Mouse (Mus musculus) CD4-positive helper T cell, adult 2 months (primary cell): ENCODE data around the gene Tvp23b.

Experiments used
- DNase-seq: peaks from one replicate; pipeline ENCODE4 v3.0.0-alpha.2; 2012; ENCODE audit warnings: low read depth, missing footprints, low spot score

The Tvp23b gene

GRCm38 (mm10) chr11:62879220-62880048 lies at the start of gene Tvp23b:
Gene Tvp23b, plus strand, starts transcription at chr11:62879455.
- peak; percentile 99 for DNase-seq

- no peak for DNase-seq
Measured at GRCm38 (mm10) chr11:62830387-62830786, 48.9 kb upstream of the Tvp23b start.

- DNase-seq, result no peak
Measured at GRCm38 (mm10) chr11:62831906-62832305, 47.3 kb upstream of the Tvp23b start.

- DNase-seq, result peak; percentile 16
Measured at GRCm38 (mm10) chr11:62844562-62844961, 34.7 kb upstream of the Tvp23b start.

GRCm38 (mm10) chr11:62845730-62846129 lies 33.5 kb upstream of the Tvp23b start:
- no peak for DNase-seq

- DNase-seq, result peak; percentile 60
Measured at GRCm38 (mm10) chr11:62846961-62847654, 32.1 kb upstream of the Tvp23b start, which contains the start of gene Fbxw10. Gene Fbxw10, plus strand, starts transcription at chr11:62847069.

- DNase-seq, result no peak
Measured at GRCm38 (mm10) chr11:62847655-62848191, 31.5 kb upstream of the Tvp23b start.

- DNase-seq, result no peak
Measured at GRCm38 (mm10) chr11:62848301-62848700, 31.0 kb upstream of the Tvp23b start.

- DNase-seq, result no peak
Measured at GRCm38 (mm10) chr11:62851199-62851598, 28.1 kb upstream of the Tvp23b start.

GRCm38 (mm10) chr11:62853334-62853733 lies 25.9 kb upstream of the Tvp23b start:
- DNase-seq, result no peak

GRCm38 (mm10) chr11:62865562-62865961 lies 13.7 kb upstream of the Tvp23b start:
- DNase-seq, result no peak

GRCm38 (mm10) chr11:62866685-62867084 lies 12.6 kb upstream of the Tvp23b start:
- no peak for DNase-seq

- DNase-seq, result no peak
Measured at GRCm38 (mm10) chr11:62869201-62869600, 10.1 kb upstream of the Tvp23b start.

- no peak for DNase-seq
Measured at GRCm38 (mm10) chr11:62869715-62870371, 9.4 kb upstream of the Tvp23b start.

- DNase-seq, result no peak
Measured at GRCm38 (mm10) chr11:62873479-62873878, 5.8 kb upstream of the Tvp23b start.

GRCm38 (mm10) chr11:62875696-62876095 lies 3.6 kb upstream of the Tvp23b start:
- no peak for DNase-seq

- DNase-seq, result peak; percentile 66
Measured at GRCm38 (mm10) chr11:62876445-62876844, 2.8 kb upstream of the Tvp23b start.

- no peak for DNase-seq
Measured at GRCm38 (mm10) chr11:62877391-62877790, 1.9 kb upstream of the Tvp23b start.

- no peak for DNase-seq
Measured at GRCm38 (mm10) chr11:62878728-62879127, 527 bp upstream of the Tvp23b start.

- DNase-seq, result no peak
Measured at GRCm38 (mm10) chr11:62883407-62883806, 4.2 kb downstream of the Tvp23b start.

- no peak for DNase-seq
Measured at GRCm38 (mm10) chr11:62885323-62885722, 6.1 kb downstream of the Tvp23b start.

- no peak for DNase-seq
Measured at GRCm38 (mm10) chr11:62890796-62891195, 11.5 kb downstream of the Tvp23b start.
